Mouse (Mus musculus) cortical plate, adult 2 months (tissue): ENCODE measurements around the gene Sohlh2.

Experiments used
- CTCF ChIP-seq: fragments of 200-500 bp; IDR thresholded peaks from 2 replicates; pipeline ENCODE4 v1.5.1; 2011; ENCODE audit warnings: mild to moderate bottlenecking, control low read depth, low read length; ENCODE audit not compliant: insufficient read depth; ENCODE audit errors: extremely low read depth
- POLR2A ChIP-seq: fragments of 200-500 bp; IDR thresholded peaks from 2 replicates; pipeline ENCODE4 v1.6.1; 2011; ENCODE audit warnings: mild to moderate bottlenecking, low read length, control low read depth; ENCODE audit not compliant: insufficient read depth; ENCODE audit errors: extremely low read depth

GRCm38 (mm10) chr3:55241730-55242421, 60.0 kb downstream of the Sohlh2 start, which contains the start of gene Dclk1:
- TF ChIP-seq POLR2A (no peak), CTCF (no peak)
